Mouse (Mus musculus): ENCODE data around the gene Morn5.

Gene Morn5

DNA sequence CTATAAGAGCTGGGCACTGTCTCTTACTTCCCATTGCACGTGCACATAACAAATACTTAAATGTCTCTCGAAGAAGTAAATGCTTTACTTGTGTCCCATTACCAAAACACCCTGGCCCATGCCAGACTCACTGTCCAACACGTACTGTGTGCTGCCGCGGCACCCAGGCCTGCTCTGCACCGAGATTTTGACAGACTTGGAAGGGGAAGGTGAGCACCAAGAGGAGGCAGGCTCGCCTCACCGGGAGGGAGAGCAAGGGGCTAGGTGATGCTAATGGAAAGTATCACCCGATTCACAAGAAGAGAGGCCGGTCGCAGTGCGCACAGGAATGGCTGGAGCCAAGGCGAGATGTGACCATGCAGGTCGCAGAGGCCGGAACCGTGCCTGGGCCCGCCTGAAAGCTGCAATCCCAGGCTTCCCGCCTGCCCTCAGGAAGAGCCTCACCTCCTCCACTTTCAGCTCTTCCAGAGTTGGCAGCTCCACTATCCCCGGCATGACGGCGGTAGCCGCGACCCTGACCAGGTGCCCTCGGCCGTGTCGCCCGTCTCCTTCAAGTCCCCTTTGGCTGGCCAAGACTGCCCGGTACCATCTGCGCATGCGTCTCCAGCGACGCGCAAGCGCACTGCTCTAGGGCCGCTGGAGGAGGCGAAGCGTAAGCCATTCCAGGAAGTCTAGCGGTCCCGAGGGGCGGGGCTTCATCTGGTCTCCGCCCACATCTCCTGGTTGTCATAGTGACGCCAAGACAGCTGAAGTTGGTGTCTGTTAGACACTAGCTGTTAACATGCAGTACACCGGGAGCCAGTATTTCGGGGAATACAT, at the start of gene Morn5, which contains the start of gene Ndufa8:
Gene Morn5 (plus strand): TSS at position 711 of the 819 bp plus-strand sequence.
Gene Ndufa8 (minus strand): TSS at position 659 of the 819 bp plus-strand sequence.
- DNase-seq (ENCODE audit: low spot score in 2 of 2): peak; percentile 97 to 98

DNA sequence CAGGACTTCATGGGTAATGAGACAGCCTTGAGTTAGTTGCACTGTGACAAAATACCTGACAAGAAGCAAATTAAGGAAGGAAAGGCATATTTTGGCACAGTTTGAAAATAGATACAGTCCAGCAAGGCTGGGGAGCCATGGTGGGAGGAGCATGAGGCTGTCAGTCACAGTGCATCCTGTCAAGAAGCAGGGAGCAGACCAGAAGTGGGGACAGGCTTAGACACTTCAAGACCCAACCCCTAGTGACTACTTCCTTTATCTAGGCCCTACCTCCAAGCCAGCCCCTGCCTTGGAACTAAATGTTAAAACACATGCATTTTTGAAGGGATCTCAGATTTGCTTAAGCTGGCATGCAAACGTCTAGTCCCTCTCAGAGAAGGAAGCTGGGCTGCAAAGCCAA, 48.9 kb upstream of the Morn5 start:
- no peak for DNase-seq (ENCODE audit: low spot score in 2 of 2)

DNA sequence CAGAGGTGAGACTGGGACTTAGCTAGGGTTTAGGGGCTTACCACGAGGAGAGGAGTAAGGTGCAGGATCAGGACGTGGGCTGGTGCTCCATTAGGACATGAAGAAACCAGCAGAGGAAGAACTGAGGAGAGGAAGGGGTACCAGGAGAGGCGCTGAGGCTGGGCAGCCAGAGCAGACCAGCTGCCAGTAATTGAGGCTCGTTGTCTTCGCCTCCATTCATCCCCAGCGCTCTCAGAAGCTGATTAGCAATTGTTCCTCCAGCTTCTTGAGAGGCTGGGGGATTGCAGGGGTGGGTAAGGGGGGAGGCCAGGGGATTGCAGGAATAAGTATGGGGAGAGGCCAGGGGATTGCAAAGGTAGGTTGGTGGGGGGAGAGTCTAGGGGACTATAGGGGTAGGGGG, 47.1 kb upstream of the Morn5 start:
- DNase-seq (ENCODE audit: low spot score in 2 of 2): no peak

DNA sequence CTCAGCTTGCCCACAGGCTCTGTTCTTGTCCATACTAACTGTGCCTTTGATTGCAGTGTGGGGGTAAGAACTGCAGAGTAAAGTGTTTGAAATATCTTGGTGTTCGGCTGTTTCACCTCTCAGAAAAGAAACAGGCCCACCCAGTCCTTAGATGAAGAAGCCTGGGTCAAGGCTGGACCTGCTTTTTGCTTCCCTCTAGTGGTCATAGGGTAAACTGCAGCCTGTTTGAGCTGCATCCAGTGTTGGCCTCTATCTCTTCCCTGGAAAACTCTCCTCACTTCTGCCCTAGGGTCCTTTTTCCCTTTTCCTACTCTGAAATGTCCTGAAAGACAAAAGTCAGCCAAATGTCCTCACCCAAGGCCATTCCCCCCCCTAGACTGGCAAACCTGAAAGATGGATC, 41.2 kb upstream of the Morn5 start:
- peak in 1 of 2 experiments; percentile 44 for DNase-seq (ENCODE audit: low spot score in 2 of 2)

DNA sequence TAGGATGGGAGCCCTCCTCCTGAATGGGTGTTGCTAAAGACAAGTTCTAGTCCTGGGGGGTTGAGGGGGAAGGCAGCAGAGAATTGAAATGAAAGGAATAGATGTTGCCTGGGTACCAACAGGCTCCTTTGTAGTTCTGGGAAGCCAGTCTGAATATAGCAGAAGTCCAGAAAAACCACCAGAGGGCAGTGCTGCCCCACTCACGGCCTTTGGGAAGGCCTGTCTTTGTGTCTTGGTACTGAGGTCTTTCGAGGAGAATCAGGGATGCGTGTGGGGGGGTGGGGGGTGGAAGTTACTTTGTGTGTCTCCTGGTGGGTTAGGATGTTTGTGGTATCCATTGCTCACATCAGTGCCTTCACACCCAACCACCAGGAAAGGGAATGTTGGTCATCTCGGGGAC, 39.9 kb upstream of the Morn5 start:
- DNase-seq (ENCODE audit: low spot score in 2 of 2): no peak

DNA sequence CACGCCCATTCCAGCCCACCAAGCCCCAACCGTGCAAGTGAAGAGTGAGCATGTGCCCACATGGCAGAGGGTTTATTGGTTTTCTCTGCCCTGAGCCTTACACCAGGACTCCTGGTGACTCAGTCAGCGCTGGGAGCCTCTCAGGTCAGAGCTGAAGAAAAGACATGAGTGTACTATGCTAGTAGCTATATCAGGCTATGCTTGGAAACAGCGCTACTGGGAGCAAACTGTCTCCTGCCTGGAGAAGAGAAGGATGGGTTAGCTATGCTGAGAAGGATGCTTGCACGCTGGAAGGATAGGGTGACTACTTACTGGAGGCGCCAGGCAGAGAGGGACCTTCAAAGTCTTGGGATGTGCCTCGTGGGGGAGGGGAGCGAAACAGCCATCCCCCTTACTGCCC, 38.7 kb upstream of the Morn5 start:
- DNase-seq (ENCODE audit: low spot score in 2 of 2): no peak

DNA sequence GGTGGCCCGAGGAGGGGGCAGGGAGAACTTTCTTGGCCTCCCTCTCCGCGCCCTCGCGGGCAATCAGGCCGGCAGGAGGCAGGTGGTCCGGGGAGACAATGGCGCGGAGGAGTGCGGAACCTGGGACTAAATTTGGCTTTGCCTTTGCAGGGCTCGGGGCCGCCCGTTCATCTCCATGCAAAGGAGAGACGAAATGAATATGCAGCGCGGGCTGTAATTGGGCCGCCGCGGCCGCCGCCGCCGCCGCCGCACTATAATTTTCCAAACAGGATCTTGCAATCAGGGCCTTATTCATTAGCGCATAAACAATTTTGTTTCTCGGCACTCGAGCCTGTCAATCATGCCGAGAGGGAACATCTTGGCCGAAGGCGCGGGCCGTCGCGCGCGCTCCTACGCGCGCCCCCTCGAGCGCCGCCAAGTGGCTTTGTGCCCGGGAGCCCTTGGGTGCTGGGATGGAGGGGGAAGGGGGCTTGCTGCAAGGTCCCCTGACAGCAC, 37.9 kb upstream of the Morn5 start:
- DNase-seq (ENCODE audit: low spot score in 2 of 2): peak in 1 of 2 experiments; percentile 29

DNA sequence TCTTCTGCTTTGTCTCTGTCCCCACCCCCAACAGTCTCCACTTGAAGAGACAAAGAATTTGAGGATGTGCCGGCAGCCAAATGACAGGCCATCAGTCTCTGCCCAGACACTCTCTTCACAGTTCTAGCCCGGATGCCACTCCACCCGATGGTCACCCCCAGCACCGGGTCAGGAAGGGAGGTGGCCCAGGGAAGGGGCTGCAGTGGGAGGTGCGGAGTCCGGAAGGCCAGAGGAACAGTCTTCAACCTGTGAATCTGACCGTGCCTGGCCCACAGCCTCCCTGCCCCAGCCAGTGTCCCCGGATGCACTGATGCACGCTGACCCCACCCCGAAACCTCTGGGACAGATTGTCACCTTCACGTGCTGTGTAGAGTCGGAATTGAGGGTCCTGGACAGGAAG, 36.2 kb upstream of the Morn5 start:
- DNase-seq (ENCODE audit: low spot score in 2 of 2): no peak

DNA sequence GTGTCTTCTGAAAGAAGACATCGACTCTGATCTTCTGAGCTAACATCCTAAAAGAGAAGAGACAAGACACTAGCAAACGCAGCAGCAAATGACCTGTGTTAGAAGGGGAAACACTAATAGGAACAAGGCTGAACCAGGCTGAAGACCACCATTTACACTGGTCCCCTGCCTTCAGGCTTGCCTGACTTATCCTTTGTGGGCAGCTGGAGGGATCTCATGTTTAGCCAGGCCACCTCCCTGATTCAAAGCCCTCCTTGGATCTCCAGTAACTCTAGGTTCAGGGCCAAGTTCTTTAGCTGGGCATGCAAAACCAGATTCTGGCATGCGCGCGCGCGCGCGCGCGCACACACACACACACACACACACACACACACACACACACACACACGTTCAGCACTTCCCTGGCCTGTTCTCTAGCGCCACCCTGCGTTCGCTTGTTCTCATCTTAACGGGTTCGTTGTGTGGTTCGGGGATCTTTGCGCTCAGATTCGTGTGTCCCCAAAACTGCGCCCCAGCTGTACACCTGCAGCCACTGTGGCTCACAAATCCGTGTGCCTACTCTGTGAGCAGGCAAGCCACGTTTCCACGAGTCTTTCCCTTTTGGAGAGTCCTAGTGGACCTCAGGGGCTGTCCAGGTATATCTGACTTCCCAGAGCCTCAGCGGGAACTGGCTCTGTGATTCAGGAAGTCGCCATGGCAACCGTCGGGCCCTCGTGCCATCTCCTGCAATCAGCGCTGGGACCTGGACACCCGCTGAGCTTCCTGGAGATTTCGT, 27.7 kb upstream of the Morn5 start:
- DNase-seq (ENCODE audit: low spot score in 2 of 2): peak; percentile 81

DNA sequence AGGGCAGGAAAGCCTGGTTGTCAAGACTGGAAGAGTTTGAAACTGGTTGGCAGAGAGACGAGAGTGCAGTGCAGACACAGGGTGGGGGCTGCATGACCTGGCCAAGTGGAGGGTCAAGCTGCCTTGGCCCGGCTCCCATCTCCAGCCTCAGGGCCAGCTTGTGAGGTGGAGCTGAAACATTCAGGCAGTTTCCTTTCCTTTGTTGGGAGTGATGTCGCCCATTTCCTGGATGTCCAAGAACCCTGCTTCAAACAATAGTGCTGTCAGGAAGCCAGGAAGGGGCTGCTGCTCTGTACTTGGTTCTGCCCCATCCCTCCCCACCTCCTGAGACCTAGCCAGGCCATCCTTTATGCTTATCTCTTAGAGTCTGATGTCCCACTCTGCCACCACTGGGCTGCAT, 26.0 kb upstream of the Morn5 start:
- DNase-seq (ENCODE audit: low spot score in 2 of 2): no peak

DNA sequence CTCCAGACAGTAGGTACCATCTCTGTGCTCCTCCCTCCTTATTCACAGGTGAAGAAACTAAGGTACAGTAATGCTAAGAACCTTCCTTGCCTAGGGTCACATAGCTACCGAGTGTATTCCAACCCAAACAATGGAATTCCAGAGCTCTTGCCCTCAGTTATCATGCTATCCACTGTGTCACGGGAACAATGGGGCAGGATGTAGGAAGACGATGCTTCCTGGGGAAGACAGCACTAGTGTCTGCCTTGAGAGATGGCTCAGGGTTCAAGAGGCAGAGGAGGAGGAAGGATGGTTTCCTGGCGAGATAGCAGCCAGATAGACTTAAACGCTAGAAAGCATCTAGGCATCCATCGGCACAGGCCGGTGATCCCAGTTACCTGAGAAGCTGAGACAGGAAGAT, 16.4 kb upstream of the Morn5 start:
- no peak for DNase-seq (ENCODE audit: low spot score in 2 of 2)

DNA sequence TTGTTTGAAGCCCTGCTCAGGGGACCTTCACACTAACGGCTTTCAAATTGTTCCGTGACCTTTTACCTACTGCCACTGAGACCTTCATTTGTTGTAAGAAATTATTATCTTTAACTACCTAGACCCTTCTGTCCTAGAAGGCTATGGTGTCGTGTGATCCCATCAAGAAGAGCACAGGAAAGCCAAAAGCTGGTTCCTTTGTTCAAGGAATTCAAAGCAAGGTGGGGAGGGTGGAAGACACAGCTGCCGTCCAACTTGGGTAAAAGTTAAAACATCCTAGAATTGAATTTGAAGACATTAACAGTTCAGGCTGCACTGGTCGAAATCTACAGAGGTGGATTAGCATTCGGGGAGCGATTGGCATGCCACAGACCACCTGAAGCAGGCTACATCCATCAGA, 15.3 kb upstream of the Morn5 start:
- no peak for DNase-seq (ENCODE audit: low spot score in 2 of 2)

DNA sequence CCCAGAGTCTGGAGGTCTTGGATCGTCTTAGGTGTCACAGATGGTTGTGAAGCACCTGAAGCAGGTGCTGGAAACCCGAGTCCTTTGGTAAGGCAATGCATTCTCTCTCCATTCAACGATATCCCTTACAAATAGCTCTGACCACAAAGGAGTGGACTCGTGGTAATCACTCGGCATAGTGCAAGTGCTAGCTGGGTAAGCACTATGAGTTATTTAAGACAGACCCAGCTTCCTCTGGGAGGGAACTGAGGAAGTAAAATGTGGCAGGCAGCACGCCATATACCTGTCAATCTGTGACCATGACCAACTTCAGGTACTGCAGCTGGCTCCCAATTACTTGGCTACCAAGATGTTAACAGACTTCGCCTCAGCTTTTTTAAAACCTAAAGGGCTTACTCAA, 14.4 kb upstream of the Morn5 start:
- DNase-seq (ENCODE audit: low spot score in 2 of 2): no peak

DNA sequence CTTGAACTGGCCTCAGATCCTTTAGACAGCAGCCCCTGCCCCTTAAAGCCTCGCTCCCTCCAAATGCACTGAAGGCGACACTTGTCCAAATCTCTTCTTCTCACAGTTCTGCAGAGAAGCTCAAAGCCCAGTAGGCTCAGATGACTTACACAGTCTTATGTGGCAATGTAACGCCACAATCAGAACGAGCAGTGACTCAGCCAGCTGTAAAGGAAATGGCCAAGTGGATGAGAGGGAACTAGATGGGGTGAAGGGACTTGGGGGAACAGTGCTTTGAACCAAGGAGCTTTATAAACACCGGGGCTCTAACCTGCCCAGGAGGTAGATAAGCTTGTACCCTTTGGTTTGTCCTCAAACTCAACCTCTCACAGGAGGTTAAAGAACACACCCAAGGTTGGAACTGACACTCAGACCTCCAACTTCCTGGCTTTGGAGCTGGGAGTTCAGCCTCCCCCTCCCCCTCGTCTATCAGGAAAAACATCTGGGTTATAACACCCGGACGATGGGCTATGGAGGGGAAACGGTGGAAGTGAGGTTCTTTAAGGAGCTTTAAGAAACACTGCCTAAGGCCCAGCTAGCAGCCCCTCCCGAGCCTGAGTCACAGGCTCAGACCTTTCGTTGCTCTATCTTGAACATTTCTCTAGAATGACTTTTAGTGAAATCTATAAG, 13.7 kb upstream of the Morn5 start:
- no peak for DNase-seq (ENCODE audit: low spot score in 2 of 2)

DNA sequence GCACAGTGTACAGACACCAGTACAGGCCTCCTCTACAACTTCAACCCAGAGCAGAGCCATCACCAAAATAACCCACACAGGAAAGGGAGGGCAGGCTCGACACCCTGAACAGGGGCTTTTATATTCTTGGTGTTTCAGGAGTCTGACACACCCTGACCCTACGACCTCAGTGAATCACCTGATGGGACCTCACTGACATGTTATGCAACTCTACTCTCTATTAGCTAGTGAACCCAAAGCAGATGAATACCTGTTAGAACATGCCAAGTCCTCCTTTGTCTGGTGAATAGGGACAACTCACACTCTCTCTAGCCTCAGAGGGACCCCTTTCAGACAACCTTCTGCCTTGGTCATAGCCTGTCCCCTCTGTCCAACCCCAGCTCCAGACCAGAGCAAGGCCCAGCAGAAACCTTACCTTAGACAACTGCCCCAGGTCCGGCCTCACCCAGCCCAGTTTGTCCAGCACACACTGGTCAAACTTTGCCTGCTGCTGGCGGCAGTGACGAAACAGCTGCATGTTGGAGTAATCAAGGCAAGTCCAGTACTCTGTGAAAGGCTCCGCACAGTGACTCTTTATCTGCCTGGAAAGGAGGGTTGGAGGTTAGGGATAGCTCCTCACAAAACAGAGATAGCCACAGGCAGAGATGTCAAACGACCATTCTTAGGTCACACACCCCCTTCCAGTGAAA, 9.8 kb upstream of the Morn5 start:
- no peak for DNase-seq (ENCODE audit: low spot score in 2 of 2)

DNA sequence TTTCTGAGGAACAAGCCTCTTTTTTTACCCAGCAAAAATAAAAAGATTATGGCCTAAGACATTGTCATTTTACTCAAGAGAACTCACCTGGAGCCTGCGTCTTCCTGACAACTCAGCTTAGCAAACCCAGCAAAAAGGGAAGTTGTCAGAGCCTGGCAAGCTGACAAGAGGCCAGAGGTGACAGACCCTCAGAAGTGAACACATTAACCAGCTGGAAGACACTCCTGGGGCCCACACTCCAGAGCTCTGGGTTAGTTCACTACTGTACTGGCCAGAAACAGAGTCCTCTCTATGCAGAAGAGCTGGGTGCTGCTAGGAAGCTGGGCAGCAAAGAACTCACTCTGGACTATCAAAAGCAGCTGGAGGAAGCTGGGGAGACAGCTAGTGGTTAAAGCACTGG, 8.4 kb upstream of the Morn5 start:
- DNase-seq (ENCODE audit: low spot score in 2 of 2): no peak

DNA sequence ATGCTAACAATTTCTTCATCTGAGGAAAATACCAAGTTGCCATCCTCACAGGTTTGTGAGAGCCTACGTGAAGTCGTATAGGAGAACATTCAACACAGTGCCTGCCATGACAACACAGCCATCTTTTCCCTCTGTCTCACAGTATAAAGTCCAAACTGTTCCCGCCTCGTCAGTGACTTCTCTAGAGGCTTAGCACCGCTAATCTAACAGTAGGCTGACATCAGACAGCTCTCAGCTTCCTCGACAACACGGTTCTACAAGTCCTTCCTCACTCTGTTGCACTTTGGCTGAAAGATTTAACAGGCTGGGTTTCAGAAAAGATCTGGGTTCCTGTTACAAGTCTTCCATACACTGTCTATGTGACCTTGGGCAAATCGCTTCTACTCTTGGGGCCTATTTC, 1.1 kb upstream of the Morn5 start:
- no peak for DNase-seq (ENCODE audit: low spot score in 2 of 2)

DNA sequence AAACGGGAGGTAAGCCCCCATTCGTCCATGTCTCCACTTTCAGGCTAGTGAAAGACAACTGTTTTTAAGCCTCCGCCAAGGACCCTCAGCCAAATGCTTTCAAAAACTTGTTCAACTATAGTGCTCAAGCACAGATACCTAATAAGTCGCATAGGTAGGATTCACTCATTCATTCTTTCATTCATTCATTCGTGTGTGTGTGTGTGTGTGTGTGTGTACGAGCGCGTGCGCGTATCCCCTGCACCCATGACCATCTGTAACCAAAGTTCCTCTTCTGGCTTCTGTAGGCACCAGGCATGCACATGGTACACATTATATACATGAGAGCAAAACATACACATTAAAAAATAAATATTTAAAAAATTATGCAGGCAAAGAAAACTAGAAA, 303 bp downstream of the Morn5 start:
- DNase-seq (ENCODE audit: low spot score in 2 of 2): no peak

DNA sequence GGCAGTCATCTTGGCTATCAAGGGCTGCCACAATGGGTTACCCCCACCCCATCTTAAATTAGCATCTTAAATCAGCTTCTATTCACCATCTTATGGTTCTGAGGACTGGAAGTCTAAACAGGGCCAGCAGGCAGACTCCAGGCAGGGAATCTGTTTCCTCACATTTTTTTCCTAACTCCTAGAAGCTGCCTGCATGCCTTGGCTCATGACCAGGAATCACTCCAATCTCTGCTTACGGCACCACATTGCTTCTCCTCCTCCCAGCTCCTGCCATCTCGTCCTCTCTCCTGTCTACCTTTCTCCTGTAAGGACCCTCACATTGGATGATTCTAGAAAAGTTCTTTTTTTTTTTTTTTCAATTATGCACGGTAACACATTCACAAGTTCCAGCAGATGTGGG, 4.0 kb downstream of the Morn5 start:
- DNase-seq (ENCODE audit: low spot score in 2 of 2): no peak

DNA sequence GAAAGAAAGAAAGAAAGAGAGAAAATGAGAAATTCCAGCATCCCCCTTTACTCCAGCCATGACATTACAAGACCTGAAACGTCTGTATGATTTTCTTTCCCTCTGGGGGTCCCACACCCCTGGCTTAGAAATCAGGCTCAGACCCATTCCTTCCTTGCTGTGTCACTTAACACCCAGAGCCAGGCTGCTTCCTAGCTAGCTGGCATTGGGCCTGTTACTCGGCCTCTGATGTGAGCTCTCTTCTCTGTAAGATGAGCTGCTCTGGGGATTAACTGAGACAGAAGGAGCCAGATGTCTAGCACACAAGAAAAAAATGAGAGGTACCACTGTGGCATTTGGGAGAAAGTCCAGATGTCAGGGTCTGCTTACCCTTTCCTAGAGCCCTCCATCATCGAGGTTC, 7.0 kb downstream of the Morn5 start:
- no peak for DNase-seq (ENCODE audit: low spot score in 2 of 2)

DNA sequence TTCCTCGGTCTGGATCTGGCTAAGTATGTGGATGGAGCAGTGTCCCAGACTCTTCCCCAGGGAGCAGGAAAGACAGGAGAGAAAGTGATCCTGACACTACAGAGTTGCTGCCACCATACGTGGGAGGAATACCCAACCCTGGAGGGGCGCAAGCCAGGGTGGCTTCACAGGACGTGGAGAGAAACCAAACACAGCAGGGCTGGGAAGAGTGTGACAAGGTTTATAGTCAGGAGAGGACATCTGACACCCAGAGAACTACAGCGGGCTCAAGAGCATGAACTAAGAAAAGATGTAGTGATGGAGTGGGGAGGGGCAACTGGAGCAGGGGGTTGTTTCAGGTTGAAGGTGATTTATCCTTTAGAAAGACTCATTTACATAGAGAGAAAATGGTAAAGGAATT, 12.2 kb downstream of the Morn5 start:
- no peak for DNase-seq (ENCODE audit: low spot score in 2 of 2)

DNA sequence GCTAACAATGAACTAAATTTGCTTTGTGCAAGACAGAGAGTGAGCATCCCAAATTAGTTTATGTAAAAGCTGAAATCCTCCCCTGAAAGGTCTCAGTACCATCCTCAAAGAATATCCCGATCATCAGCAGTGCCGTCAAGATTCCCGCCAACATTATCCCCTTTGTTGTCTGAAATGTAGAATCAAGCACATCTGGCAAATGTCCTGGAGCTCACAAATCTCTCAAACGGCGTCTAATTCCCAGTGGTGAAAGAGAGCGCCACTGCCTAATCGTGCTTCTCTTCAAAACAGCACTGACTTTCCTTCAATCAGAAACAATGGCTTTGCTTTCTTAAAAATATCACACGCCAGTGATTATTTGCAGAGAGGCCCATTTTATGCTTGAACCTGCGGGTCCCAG, 17.9 kb downstream of the Morn5 start:
- no peak for DNase-seq (ENCODE audit: low spot score in 2 of 2)

Data from frontal cortex, postnatal 25 days (tissue).